Mouse (Mus musculus) left cerebral cortex, postnatal 14 days (tissue): ENCODE data around the gene Glt8d2. TPM values are rescaled to one million over a fixed set of nuclear protein-coding genes. Genes with fewer than 3 reads are reported as not detected.

Experiments used
- DNase-seq, 2 experiments: peaks; one replicate each; pipeline ENCODE4 v3.0.0; 2021 to 2022; ENCODE audit warnings: low spot score in 2 of 2, mixed read lengths in 1 of 2
- intact Hi-C: fragments of 180-260 bp; cut with DNase I; formaldehyde crosslinking; loops from one replicate; pipeline ENCODE4 v1.15.1; 2025
- long read RNA-seq, 2 experiments: library from polyadenylated mRNA; stranded (forward); transcript quantifications; one replicate each; pipeline ENCODE4 v2.0.0; 2021
- total RNA-seq, 2 experiments: library from RNA; stranded (reverse); gene quantifications; 2 replicates each; pipeline ENCODE4 v1.2.3; 2021

The Glt8d2 gene
- total RNA-seq = 1 to 10 TPM; 9.1 to 9.4 TPM
- long read RNA-seq, experiment 1, transcript Glt8d2-201 (10 exons, 2,153 nt) = major isoform, 11 of 12 reads
- long read RNA-seq, experiment 1, partial matches to known transcripts = 0 of 12 reads
- long read RNA-seq, experiment 1, other reads (novel, unspliced or antisense) = 1 of 12 reads
- long read RNA-seq, experiment 2, transcript Glt8d2-201 (10 exons, 2,153 nt) = major isoform, 5 of 10 reads
- long read RNA-seq, experiment 2, partial matches to known transcripts = 1 of 10 reads
- long read RNA-seq, experiment 2, other reads (novel, unspliced or antisense) = 3 of 10 reads

GRCm38 (mm10) chr10:82690494-82690893 is at the start of gene Glt8d2:
TSS of gene Glt8d2 (minus strand) at chr10:82690650.
- peak; percentile 52 to 57 for DNase-seq
- intact Hi-C loops = no loop called here

GRCm38 (mm10) chr10:82699296-82699941 is 9.0 kb upstream of the Glt8d2 start:
- intact Hi-C loops = loop anchor here (5.0 kb wide), 1 partner anchor 67 kb away; no protein-coding TSS in a partner anchor
- DNase-seq = peak in 1 of 2 experiments; percentile 30

DNA sequence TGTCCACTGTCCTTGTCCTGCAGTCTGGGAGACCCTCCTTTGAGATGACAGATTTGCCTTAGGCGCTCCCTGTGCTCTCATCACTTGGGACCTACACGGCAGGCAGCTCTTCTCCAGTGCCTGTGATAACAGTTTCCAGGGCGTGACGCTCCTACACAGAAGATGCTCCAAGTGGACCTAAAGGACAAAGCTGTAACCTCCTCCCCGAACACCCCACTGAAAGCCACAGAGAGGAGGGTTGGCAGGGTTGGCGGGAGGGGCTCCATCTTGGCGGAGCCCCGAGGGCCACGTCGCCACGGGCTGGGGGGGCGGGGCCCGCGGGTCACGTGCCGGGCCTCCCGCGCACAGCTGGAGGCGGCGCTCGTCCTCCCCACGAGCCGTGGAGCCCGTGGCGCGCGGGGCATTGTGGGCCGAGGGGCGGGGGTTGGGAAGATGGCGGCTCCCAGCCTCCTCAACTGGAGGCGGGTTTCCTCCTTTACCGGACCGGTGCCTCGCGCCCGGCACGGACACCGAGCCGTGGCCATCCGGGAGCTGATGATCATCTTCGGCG is 8.3 kb upstream of the Glt8d2 start:
- intact Hi-C loops = loop anchor here (5.0 kb wide), 1 partner anchor 66 kb away; no protein-coding TSS in a partner anchor
- DNase-seq = peak; percentile 79 to 89

DNA sequence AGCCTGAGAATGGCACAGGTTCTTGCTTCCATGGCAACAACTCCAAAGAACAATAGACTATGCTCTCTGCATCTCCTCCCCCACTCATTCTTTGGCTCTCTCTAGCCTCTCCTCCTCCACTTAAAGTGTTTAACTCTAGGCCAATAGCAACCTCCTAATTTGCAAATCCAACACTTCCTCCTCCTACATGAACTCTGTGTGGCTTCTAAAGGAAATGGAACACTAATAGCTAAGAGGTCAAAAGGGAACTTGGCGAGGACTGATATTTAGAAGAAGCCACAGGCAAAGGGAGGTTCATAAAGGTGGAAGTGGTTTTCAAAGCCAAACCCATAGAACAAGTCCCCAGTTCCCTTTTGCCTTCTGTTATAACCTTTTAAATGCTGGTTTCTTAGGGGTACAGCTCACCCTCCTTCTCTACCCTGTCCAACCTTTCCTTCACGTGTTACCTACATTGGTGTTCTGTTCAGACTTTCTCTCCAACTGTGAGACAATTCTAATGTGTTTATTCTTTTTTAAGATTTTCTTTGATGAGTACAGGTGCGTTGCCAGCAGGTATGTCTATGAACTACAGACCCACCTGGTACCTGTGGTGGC is 7.0 kb upstream of the Glt8d2 start:
- no peak for DNase-seq
- intact Hi-C loops = loop anchor here (5.0 kb wide), 1 partner anchor 65 kb away; no protein-coding TSS in a partner anchor

DNA sequence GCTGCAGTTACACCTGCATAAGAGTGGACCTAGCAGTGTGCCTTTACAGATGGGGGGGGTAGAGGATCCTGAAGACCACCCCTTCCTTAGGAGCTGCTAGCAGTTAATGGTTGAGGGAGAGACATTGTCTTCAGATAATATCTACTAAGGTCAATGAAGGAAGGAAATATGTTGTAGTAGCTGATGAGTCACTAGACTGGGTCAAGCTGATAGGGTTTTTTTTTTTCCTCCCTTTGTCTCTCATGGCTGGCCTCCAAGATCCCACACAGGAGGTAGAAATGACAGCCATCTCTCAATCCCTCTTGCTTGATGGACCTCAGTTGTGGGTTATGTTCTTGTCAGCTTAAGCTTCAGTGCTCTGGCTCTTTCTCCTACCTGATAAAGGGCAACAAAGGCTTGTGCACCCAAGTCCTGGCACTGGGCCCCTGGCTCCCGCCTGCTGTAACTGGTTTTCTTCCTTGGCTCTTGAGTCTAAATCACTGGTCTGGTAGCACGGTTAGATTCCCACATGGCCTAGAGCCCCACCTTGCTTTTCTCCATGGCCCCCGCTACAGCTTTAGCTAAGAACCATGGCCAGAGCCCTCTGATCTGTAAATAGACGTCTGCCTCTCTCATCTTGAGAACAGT is 6.1 kb upstream of the Glt8d2 start:
- no peak for DNase-seq
- intact Hi-C loops = loop anchor here (5.0 kb wide), 1 partner anchor 64 kb away; no protein-coding TSS in a partner anchor

DNA sequence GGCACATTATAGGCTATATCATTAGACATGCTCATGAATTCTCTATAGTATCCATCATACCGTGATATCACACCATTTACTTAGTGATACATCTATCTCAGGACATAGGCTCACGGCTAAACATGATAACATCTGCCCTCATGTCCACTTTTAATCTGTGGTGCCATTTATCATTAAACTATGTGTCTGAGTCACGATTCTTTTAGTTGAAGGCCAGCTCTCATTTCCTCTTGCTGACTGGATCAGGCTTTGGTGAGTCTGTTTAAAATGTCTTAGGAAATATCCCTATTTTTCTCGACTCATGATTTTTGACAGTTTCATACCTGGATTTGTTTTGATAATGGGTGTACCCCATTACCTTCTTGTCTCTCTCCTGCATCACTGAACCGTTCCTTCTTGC is 5.5 kb upstream of the Glt8d2 start, which contains the start of gene Hcfc2:
Hcfc2 (plus strand) TSS at position 205 of the 400 bp plus-strand sequence.
- no peak for DNase-seq
- intact Hi-C loops = loop anchor here (5.0 kb wide), 1 partner anchor 64 kb away; no protein-coding TSS in a partner anchor

- intact Hi-C loops = no loop called here
- DNase-seq = peak in 1 of 2 experiments; percentile 38
These were observed 704 bp downstream of the Glt8d2 start for GRCm38 (mm10) chr10:82689681-82690211.

DNA sequence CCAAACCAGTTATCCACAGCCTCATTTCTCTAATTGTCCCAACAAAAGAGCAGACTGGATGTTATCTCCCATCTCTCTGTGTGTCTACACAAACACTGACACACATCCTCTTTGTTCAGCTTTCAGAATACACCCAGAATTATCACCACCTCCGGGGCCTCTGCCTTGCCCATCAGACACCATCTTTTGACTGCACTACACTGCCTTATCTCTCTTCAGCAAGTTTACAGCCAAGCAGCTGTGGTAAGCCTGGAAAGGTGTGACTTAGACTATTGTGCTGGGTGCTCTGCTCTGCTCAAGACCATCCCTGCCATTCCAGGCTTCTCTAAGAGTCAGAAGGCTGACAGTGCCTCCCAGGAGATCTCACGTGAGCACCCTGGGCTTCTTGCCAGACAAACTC is 5.0 kb downstream of the Glt8d2 start:
- intact Hi-C loops = no loop called here
- DNase-seq = no peak

GRCm38 (mm10) chr10:82681639-82682038 is 8.8 kb downstream of the Glt8d2 start:
- no peak for DNase-seq
- intact Hi-C loops = loop anchor here (2.0 kb wide), 1 partner anchor 19 kb away; no protein-coding TSS in a partner anchor

DNA sequence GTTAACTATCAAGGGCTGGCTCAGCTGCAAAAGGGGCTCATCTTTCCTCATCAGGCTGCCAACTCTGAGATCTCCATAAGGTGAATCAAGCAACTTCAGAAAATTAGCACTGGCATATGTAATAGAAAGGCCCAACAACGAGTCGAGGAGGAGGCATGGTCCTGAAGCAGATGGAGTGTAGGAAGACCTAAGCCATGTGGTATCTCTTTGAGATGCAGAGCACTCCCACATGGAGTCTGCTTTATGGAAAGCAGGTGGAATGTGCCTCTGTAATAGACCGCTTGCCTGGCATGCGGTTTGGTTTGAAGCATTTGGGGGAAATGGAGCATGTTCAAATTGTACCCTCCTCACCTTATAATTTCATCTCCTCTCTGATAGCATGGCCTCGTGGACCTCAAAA is 9.7 kb downstream of the Glt8d2 start:
- intact Hi-C loops = loop anchor here (2.0 kb wide), 1 partner anchor 18 kb away; no protein-coding TSS in a partner anchor
- DNase-seq = peak; percentile 64 to 86

DNA sequence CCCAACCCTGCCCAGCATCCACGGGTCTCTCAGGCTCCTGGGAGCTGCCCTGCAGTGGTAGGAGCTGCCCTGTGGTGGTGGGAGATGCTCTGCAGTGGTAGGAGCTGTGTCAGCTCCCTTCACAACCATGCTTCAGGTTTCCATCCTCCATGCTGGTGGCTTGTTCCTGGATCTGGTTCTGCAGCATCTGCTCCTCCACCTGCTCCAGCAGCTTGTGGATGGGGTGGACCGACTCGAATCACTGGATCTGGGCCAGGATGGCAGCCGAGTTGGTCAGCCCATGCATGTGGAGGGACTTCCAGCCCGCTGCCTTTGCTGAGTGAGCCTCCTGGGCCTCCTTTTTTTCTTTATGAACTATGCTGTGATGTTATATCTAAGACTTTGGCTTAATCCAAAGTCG is 13.5 kb downstream of the Glt8d2 start:
- intact Hi-C loops = no loop called here

DNA sequence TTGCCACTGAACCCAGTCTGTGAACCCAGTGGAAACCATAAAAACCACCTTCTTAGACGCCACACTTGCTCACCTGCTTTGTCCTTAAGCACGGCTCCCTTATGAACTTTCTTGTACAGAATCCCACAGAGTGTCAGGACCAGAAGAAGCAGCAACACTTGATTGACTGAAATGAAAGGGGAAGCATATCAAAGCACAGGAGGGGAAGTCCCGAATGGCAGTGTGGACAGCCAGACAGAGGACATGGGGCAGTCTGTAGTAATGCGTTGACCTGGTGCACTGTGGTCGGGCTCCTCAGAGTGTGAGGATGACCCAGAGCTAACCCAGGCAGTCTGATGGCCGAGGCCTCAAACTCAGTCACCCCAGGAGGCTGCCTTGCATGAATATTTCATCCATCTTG is 20.2 kb downstream of the Glt8d2 start:
- intact Hi-C loops = no loop called here

More for the DNA sequence above, 13.5 kb downstream of the Glt8d2 start:
- no peak for DNase-seq

DNA sequence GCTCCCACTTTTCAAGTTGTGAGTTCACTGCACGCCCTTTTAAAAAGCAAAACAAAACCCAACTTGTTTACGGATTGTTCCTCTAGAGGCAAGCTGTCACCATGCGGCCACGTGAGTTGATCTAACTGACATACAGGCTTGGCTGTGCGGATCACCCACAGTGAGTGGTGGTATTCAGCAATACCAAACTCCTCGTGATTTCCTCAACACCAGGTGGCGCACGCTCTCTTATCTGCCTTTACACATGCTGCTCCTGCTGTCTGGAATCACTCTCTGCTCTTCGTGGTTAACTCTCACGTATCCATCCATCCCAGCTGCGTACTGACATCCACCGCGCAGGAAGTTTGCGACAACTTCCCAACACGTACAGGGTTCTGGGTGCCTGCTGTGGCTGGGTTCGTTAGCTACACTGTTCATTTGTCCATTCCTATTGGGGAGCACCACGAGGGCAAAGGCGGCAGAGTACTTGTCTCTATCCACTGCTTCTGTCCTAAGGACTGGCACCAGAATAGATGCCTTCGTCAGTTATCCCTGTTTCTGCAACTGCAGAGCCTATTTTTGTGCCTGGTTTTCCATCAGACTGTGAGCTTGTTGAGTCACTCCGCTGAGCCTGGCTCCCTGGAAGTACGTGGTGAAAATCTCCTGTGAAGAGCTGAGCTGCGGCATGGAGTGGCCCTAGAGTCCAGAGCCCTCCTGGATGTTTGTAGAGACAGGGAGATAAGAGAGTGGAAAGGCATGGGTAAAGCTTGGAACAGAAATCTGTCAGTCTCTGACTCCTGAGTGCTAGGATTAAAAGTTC is 23.8 kb downstream of the Glt8d2 start:
- intact Hi-C loops = no loop called here
- DNase-seq = peak; percentile 94 to 95

More for the DNA sequence above, 20.2 kb downstream of the Glt8d2 start:
- DNase-seq = no peak

DNA sequence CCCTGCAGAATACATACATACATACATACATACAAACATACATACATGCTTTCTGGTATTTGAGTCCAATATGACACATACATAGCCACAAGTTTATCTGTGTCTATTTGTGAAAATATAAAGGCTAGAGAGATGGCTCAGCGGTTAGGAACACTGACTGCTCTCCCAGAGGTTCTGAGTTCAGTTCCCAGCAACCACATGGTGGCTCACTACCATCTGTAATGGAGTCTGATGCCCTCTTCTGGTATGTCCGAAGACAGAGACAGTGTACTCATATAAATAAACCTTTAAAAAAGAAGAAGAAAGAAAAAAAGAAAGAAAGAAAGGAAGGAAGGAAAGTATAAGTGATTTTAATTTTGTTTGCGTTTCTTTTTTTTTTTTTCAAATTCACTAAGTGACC is 24.5 kb downstream of the Glt8d2 start:
- intact Hi-C loops = no loop called here

GRCm38 (mm10) chr10:82663289-82663688 is 27.2 kb downstream of the Glt8d2 start:
- DNase-seq = no peak
- intact Hi-C loops = loop anchor here (2.0 kb wide), 1 partner anchor 18 kb away; no protein-coding TSS in a partner anchor

More for the DNA sequence above, 24.5 kb downstream of the Glt8d2 start:
- no peak for DNase-seq

GRCm38 (mm10) chr10:82662267-82662990 is 28.0 kb downstream of the Glt8d2 start:
- DNase-seq = peak; percentile 35 to 55
- intact Hi-C loops = loop anchor here (2.0 kb wide), 1 partner anchor 18 kb away; no protein-coding TSS in a partner anchor

DNA sequence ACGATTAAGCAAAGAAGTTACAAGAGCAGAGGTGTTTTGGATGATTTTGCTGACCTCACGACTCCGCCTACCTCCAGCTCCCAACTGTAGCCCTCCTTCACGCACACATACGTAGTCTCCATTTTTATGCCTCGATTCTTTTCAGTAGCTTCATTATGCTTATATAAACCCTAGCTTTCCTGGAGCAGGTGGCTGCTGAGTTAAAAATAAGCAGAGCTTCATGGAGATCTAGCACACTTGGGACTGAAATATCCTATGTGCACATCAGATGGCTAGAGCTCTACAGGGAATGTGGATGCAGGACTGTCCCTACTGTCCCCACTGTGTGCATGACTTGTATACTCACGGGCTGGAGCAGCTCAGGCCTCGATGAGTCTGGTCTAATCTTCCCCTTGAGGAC is 28.6 kb downstream of the Glt8d2 start:
- intact Hi-C loops = loop anchor here (2.0 kb wide), 1 partner anchor 19 kb away; no protein-coding TSS in a partner anchor
- DNase-seq = peak; percentile 56 to 85
